Mouse (Mus musculus) midbrain, embryonic 16.5 days (tissue): ENCODE results near the gene Hsd11b1. TPM values are rescaled to one million over a fixed set of nuclear protein-coding genes. Genes with fewer than 3 reads are reported as not detected.

Experiments used
- ATAC-seq: fragments of 200-750 bp; cut with Nextera tagmentation; 2 replicates; pipeline ENCODE4 v1.8.0; 2017; ENCODE audit warnings: moderate TSS enrichment
- H3K27ac ChIP-seq: fragments of 300-500 bp; sonication (generic); 2 replicates; pipeline ENCODE4 v1.5.1; 2014; ENCODE audit warnings: mild to moderate bottlenecking, low read length, mixed read lengths
- H3K27me3 ChIP-seq: fragments of 300-500 bp; sonication (generic); 2 replicates; pipeline ENCODE4 v1.6.1; 2014; ENCODE audit warnings: low read depth, low read length, mixed read lengths; ENCODE audit not compliant: control insufficient read depth, insufficient read depth
- H3K36me3 ChIP-seq: fragments of 300-500 bp; sonication (generic); 2 replicates; pipeline ENCODE4 v1.6.1; 2014; ENCODE audit warnings: mild to moderate bottlenecking, low read length, moderate library complexity, mixed read lengths; ENCODE audit not compliant: control insufficient read depth, insufficient read depth
- H3K4me1 ChIP-seq: fragments of 300-500 bp; sonication (generic); 2 replicates; pipeline ENCODE4 v1.6.1; 2014; ENCODE audit warnings: mild to moderate bottlenecking, low read length, mixed read lengths; ENCODE audit not compliant: control insufficient read depth, insufficient read depth
- H3K4me2 ChIP-seq: fragments of 300-500 bp; sonication (generic); 2 replicates; pipeline ENCODE4 v1.6.1; 2014; ENCODE audit warnings: mild to moderate bottlenecking, low read length, mixed read lengths
- H3K4me3 ChIP-seq: fragments of 300-500 bp; sonication (generic); 2 replicates; pipeline ENCODE4 v1.5.1; 2014; ENCODE audit warnings: low read depth, mild to moderate bottlenecking, low read length, moderate library complexity, mixed read lengths
- H3K9ac ChIP-seq: fragments of 300-500 bp; sonication (generic); 2 replicates; pipeline ENCODE4 v1.6.1; 2014; ENCODE audit warnings: low read depth, low read length, mixed read lengths
- H3K9me3 ChIP-seq: fragments of 300-500 bp; sonication (generic); replicated peaks from 2 replicates; pipeline ENCODE4 v1.6.1; 2014; ENCODE audit warnings: mild to moderate bottlenecking, low read length, mixed read lengths; ENCODE audit not compliant: control insufficient read depth, poor library complexity, severe bottlenecking
- WGBS: fragments of 180-500 bp; shearing (Covaris S2); extraction: QIAGEN DNeasy Blood & Tissue Kit; methylation state at CpG from one replicate; pipeline ENCODE4 v1.1.7; 2014; 5-methylcytosine and 5-hydroxymethylcytosine counted together
- polyA plus RNA-seq: library from polyadenylated mRNA; unstranded; fragments of >200 nt; fragmentation: Nextera tagmentation; extraction: Ambion mirVana; gene quantifications from 2 replicates; pipeline ENCODE4 v1.2.1, GENCODE M21; 2015

The Hsd11b1 gene
- polyA plus RNA-seq, 1 experiment from 2014 or later = 0.39 TPM

GRCm38 (mm10) chr1:193272137-193272915, 8.5 kb upstream of the Hsd11b1 start:
- peak overlapping the region; percentile 51 for H3K27ac ChIP-seq
- H3K4me1 ChIP-seq = peaks cover 8% of the 10 kb centered on the region
- peak overlapping the region; percentile 56 for H3K4me2 ChIP-seq
- WGBS = 11% methylated on average over 23 of the region's 24 CpGs
- H3K27me3 ChIP-seq = no peaks in the 10 kb centered on the region
- H3K4me3 ChIP-seq = peak overlapping the region; percentile 29
- no peaks in the 10 kb centered on the region for H3K9me3 ChIP-seq
- ATAC-seq = peak; percentile 77
- H3K36me3 ChIP-seq = no peaks in the 10 kb centered on the region
- H3K9ac ChIP-seq = peak overlapping the region; percentile 45

DNA sequence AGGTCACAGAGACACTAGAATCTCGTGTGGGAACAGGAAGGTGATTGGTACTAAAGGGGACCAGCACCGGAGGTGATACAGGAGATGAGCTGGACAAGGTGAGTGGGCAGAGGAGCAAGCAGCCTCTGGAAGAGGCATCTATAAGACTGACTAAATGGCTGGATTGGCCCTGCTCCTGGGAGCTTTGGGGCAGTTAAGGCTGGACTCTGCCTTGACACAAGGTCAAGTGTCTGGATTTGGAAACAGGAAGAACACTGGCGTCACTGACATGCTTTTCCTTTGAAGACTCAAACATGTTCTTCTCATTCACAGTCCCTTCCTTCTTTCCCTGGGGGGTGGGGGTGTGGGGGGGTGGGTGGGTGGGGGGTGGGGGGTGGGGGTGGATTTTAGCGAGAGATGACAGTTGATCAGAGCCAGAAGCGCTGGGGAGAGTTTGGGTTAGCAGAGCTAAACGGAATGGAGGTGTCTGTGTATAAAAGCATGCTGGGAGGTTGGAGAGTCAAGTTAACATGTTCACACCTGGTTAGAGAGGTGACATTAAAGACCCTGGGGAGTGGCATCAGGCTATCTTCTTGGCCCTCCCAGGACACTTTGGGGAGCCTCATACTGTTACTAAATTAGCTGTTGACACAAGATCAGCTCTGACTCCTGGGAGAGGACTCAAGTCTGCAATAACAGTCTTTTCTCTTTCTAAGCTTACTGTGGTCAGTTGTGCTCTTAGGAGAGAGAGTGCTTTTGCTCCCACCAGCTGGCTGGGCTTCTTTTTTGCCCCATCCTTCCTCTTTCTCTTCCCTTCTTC, 7.3 kb upstream of the Hsd11b1 start:
- Histone ChIP-seq H3K9ac (no peak overlapping the region), H3K27me3 (no peaks in the 10 kb centered on the region), H3K4me1 (peaks cover 8% of the 10 kb centered on the region), H3K9me3 (no peaks in the 10 kb centered on the region), H3K27ac (no peak overlapping the region), H3K4me2 (no peak overlapping the region), H3K36me3 (no peaks in the 10 kb centered on the region), H3K4me3 (no peak overlapping the region)
- 76% methylated on average over 6 of the region's 6 CpGs for WGBS
- no peak for ATAC-seq

DNA sequence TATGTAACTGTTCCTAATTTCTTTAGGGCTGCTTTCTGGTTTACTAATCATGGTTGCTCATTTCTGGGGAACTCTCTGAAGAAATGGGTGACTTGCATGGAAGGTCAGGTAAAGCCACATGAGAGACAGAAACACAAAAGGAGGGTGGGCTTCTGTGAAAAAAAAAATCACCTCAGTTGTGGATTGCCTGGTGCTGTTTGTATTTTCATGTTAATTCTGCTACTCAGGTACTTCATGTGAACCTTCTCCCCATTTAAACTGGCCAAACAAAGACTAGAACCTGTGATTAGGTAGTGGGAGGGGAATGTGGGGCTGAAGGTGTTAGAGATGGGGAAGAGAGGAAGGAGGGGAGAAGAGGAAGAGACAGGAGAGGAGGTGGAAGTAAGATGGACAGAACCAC, 1.9 kb upstream of the Hsd11b1 start:
- H3K4me3 ChIP-seq = no peak overlapping the region
- no peaks in the 10 kb centered on the region for H3K27me3 ChIP-seq
- H3K27ac ChIP-seq = no peak overlapping the region
- H3K9me3 ChIP-seq = no peaks in the 10 kb centered on the region
- ATAC-seq = no peak
- H3K4me1 ChIP-seq = no peaks in the 10 kb centered on the region
- no peak overlapping the region for H3K9ac ChIP-seq
- H3K36me3 ChIP-seq = no peaks in the 10 kb centered on the region
- H3K4me2 ChIP-seq = no peak overlapping the region

GRCm38 (mm10) chr1:193263026-193263907, 608 bp downstream of the Hsd11b1 start:
- H3K9me3 ChIP-seq = no peaks in the 10 kb centered on the region
- no peaks in the 10 kb centered on the region for H3K27me3 ChIP-seq
- 83% methylated on average over 8 of the region's 8 CpGs for WGBS
- no peak overlapping the region for H3K4me2 ChIP-seq
- H3K4me1 ChIP-seq = no peaks in the 10 kb centered on the region
- H3K9ac ChIP-seq = no peak overlapping the region
- no peak for ATAC-seq
- no peaks in the 10 kb centered on the region for H3K36me3 ChIP-seq
- no peak overlapping the region for H3K27ac ChIP-seq
- no peak overlapping the region for H3K4me3 ChIP-seq

DNA sequence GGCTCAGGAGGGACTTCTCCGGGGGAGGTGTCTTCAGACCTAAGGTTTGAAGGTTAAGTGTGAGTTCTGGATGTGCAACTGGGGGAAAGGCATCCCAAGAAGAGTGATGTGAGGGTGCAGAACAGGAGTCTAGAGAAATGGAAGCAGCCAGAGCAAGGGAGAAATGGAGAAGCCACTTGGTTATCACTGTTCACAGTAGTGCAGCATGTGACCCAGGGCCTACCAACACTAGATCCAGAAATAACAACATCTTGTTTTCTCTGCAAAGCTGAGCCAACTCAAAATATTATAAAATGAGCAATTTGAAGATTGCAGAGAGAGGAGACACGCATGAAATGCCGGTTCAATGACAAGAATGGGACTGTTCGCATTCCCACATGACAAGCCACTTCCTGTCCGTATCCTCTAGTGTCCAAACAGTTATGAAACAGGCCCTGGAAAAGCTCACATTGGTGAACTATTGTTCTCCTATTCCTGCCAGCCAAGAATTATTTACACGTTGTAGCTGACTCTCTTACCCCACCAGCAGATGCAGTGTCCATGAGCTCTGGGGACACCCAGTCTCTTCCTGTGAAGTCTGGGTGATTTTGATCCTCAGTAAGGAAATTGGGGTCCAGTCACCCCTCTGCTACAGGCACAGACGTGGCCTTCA, 1.9 kb downstream of the Hsd11b1 start:
- no peaks in the 10 kb centered on the region for H3K9me3 ChIP-seq
- no peaks in the 10 kb centered on the region for H3K36me3 ChIP-seq
- WGBS = 79% methylated on average over 7 of the region's 7 CpGs
- no peak overlapping the region for H3K9ac ChIP-seq
- no peak overlapping the region for H3K4me3 ChIP-seq
- ATAC-seq = no peak
- H3K4me2 ChIP-seq = no peak overlapping the region
- H3K27me3 ChIP-seq = no peaks in the 10 kb centered on the region
- no peak overlapping the region for H3K27ac ChIP-seq
- H3K4me1 ChIP-seq = no peaks in the 10 kb centered on the region

GRCm38 (mm10) chr1:193259559-193259958, 4.3 kb downstream of the Hsd11b1 start:
- H3K4me3 ChIP-seq = no peak overlapping the region
- 91% methylated on average over 9 of the region's 9 CpGs for WGBS
- no peaks in the 10 kb centered on the region for H3K36me3 ChIP-seq
- H3K9me3 ChIP-seq = no peaks in the 10 kb centered on the region
- H3K4me2 ChIP-seq = no peak overlapping the region
- H3K9ac ChIP-seq = no peak overlapping the region
- H3K27me3 ChIP-seq = no peaks in the 10 kb centered on the region
- no peaks in the 10 kb centered on the region for H3K4me1 ChIP-seq
- H3K27ac ChIP-seq = no peak overlapping the region
- ATAC-seq = no peak

- 71% methylated on average over 5 of the region's 5 CpGs for WGBS
- H3K9me3 ChIP-seq = no peaks in the 10 kb centered on the region
- H3K36me3 ChIP-seq = no peaks in the 10 kb centered on the region
- no peak overlapping the region for H3K4me3 ChIP-seq
- H3K4me2 ChIP-seq = no peak overlapping the region
- H3K27ac ChIP-seq = no peak overlapping the region
- no peaks in the 10 kb centered on the region for H3K27me3 ChIP-seq
- ATAC-seq = no peak
- no peaks in the 10 kb centered on the region for H3K4me1 ChIP-seq
- no peak overlapping the region for H3K9ac ChIP-seq
Observed at GRCm38 (mm10) chr1:193256621-193257098, 7.2 kb downstream of the Hsd11b1 start.

DNA sequence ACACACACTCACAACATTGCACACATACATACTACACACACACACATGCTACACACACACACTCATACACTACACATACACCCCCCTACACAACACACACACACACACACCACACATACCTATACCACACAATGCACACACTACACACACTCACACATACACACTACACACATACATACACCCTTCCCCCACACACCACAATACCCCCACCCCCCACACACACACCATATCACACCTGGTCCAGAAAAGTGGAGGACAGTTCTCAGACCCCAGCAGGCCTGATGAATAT, 7.6 kb downstream of the Hsd11b1 start:
- no peaks in the 10 kb centered on the region for H3K9me3 ChIP-seq
- H3K4me3 ChIP-seq = no peak overlapping the region
- ATAC-seq = 0 out of 2 replicates have a peak, but pooled peaks have one; percentile 14
- H3K36me3 ChIP-seq = no peaks in the 10 kb centered on the region
- H3K27me3 ChIP-seq = no peaks in the 10 kb centered on the region
- no peak overlapping the region for H3K9ac ChIP-seq
- H3K4me1 ChIP-seq = no peaks in the 10 kb centered on the region
- H3K4me2 ChIP-seq = no peak overlapping the region
- no peak overlapping the region for H3K27ac ChIP-seq
